Mouse (Mus musculus) spleen, adult 2 months (tissue): ENCODE data around the gene Dyrk1a. TPM values are rescaled to one million over a fixed set of nuclear protein-coding genes. Genes with fewer than 3 reads are reported as not detected.

Source experiments
- DNase-seq, 2 experiments: peaks; one replicate each; pipeline versions ENCODE4 v3.0.0 to v3.0.0-alpha.2; 2012 to 2021; ENCODE audit warnings: low spot score in 2 of 2, low read depth in 1 of 2
- H3K27ac ChIP-seq: fragments of 200-500 bp; 2 replicates; pipeline ENCODE4 v1.5.1; 2012; ENCODE audit warnings: low read length, inconsistent platforms; ENCODE audit not compliant: insufficient read depth
- H3K27me3 ChIP-seq: fragments of 200-500 bp; 2 replicates; pipeline ENCODE4 v1.6.1; 2012; ENCODE audit warnings: mild to moderate bottlenecking, moderate library complexity, low read length, inconsistent platforms; ENCODE audit not compliant: control insufficient read depth, insufficient read depth
- H3K36me3 ChIP-seq: fragments of 200-500 bp; 2 replicates; pipeline ENCODE4 v1.6.1; 2012; ENCODE audit warnings: mild to moderate bottlenecking, low read length, inconsistent platforms; ENCODE audit not compliant: control insufficient read depth, insufficient read depth
- H3K4me1 ChIP-seq: fragments of 200-500 bp; 2 replicates; pipeline ENCODE4 v1.6.1; 2011; ENCODE audit warnings: inconsistent platforms; ENCODE audit not compliant: control insufficient read depth, insufficient read depth, insufficient read length
- H3K4me3 ChIP-seq: fragments of 200-500 bp; 2 replicates; pipeline ENCODE4 v1.5.1; 2011; ENCODE audit warnings: mild to moderate bottlenecking, inconsistent platforms; ENCODE audit not compliant: insufficient read depth, insufficient read length; ENCODE audit errors: extremely low read depth
- CTCF ChIP-seq: fragments of 200-500 bp; IDR thresholded peaks from 2 replicates; pipeline ENCODE4 v1.5.1; 2011; ENCODE audit warnings: mild to moderate bottlenecking, inconsistent platforms; ENCODE audit not compliant: insufficient read depth, insufficient read length, insufficient replicate concordance; ENCODE audit errors: extremely low read depth
- POLR2A ChIP-seq: fragments of 200-500 bp; IDR thresholded peaks from 2 replicates; pipeline ENCODE4 v1.6.1; 2011; ENCODE audit warnings: low read depth, low read length, inconsistent platforms
- WGBS: fragments of 180-500 bp; shearing (Covaris S2); methylation state at CpG from one replicate; pipeline ENCODE4 v1.1.7; 2018; 5-methylcytosine and 5-hydroxymethylcytosine counted together
- polyA plus RNA-seq: library from polyadenylated mRNA; depleted of rRNA; stranded (reverse); fragments of >200 nt; gene quantifications from 2 replicates; pipeline ENCODE4 v1.2.3, GENCODE M21; 2012

The Dyrk1a gene
- polyA plus RNA-seq, 1 experiment, result 24.7 TPM

GRCm38 (mm10) chr16:94649861-94650260, 80.1 kb downstream of the Dyrk1a start:
- Histone ChIP-seq H3K4me1 (peaks cover 23% of the 10 kb centered on the region), H3K27me3 (no peaks in the 10 kb centered on the region), H3K4me3 (no peak overlapping the region), H3K36me3 (no peaks in the 10 kb centered on the region), H3K27ac (no peak overlapping the region)
- DNase-seq, result no peak
- no peak for TF ChIP-seq POLR2A
- TF ChIP-seq CTCF, result no peak
- WGBS, result 90% methylated on average over 3 of the region's 3 CpGs

GRCm38 (mm10) chr16:94652091-94652713, 82.4 kb downstream of the Dyrk1a start:
- H3K27me3 ChIP-seq, result no peaks in the 10 kb centered on the region
- peaks cover 12% of the 10 kb centered on the region for H3K4me1 ChIP-seq
- DNase-seq, result no peak
- 57% methylated on average over 4 of the region's 4 CpGs for WGBS
- H3K4me3 ChIP-seq, result no peak overlapping the region
- no peak overlapping the region for H3K27ac ChIP-seq
- no peaks in the 10 kb centered on the region for H3K36me3 ChIP-seq
- TF ChIP-seq POLR2A, result no peak
- no peak for TF ChIP-seq CTCF

GRCm38 (mm10) chr16:94655083-94655482, 85.3 kb downstream of the Dyrk1a start:
- H3K27ac ChIP-seq, result no peak overlapping the region
- H3K4me3 ChIP-seq, result no peak overlapping the region
- no peaks in the 10 kb centered on the region for H3K27me3 ChIP-seq
- H3K4me1 ChIP-seq, result 0 out of 2 replicates have a peak, but pooled peaks cover 2% of the 10 kb centered on the region
- TF ChIP-seq CTCF (no peak), POLR2A (no peak)
- 96% methylated on average over 6 of the region's 6 CpGs for WGBS
- H3K36me3 ChIP-seq, result no peaks in the 10 kb centered on the region
- no peak for DNase-seq

- Histone ChIP-seq H3K4me1 (0 out of 2 replicates have a peak, but pooled peaks cover 2% of the 10 kb centered on the region), H3K27ac (no peak overlapping the region), H3K36me3 (peaks cover 4% of the 10 kb centered on the region; the same call in 1 of the 2 replicates), H3K27me3 (no peaks in the 10 kb centered on the region), H3K4me3 (no peak overlapping the region)
- 84% methylated on average over 7 of the region's 7 CpGs for WGBS
- TF ChIP-seq CTCF (no peak), POLR2A (no peak)
- DNase-seq, result no peak
These were observed 87.1 kb downstream of the Dyrk1a start for GRCm38 (mm10) chr16:94656891-94657290.

- 95% methylated on average over 7 of the region's 7 CpGs for WGBS
- no peaks in the 10 kb centered on the region for H3K27me3 ChIP-seq
- no peak for DNase-seq
- H3K36me3 ChIP-seq, result peaks cover 4% of the 10 kb centered on the region; the same call in 1 of the 2 replicates
- no peaks in the 10 kb centered on the region for H3K4me1 ChIP-seq
- no peak overlapping the region for H3K27ac ChIP-seq
- no peak overlapping the region for H3K4me3 ChIP-seq
- no peak for TF ChIP-seq CTCF
These were observed 89.6 kb downstream of the Dyrk1a start for GRCm38 (mm10) chr16:94659394-94659793.

- WGBS, result 75% methylated on average over 8 of the region's 8 CpGs
- Histone ChIP-seq H3K36me3 (peaks cover 6% of the 10 kb centered on the region; the same call in 1 of the 2 replicates), H3K27ac (no peak overlapping the region), H3K4me3 (no peak overlapping the region), H3K4me1 (no peaks in the 10 kb centered on the region), H3K27me3 (no peaks in the 10 kb centered on the region)
- DNase-seq, result no peak
- TF ChIP-seq CTCF (no peak), POLR2A (no peak)
These were observed 90.4 kb downstream of the Dyrk1a start for GRCm38 (mm10) chr16:94660221-94660620.

GRCm38 (mm10) chr16:94667557-94667956, 97.7 kb downstream of the Dyrk1a start:
- H3K27me3 ChIP-seq, result no peaks in the 10 kb centered on the region
- no peak overlapping the region for H3K4me3 ChIP-seq
- DNase-seq, result no peak
- H3K36me3 ChIP-seq, result peaks cover 32% of the 10 kb centered on the region
- TF ChIP-seq CTCF (no peak), POLR2A (no peak)
- H3K27ac ChIP-seq, result no peak overlapping the region
- WGBS, result 92% methylated on average over 4 of the region's 4 CpGs
- no peaks in the 10 kb centered on the region for H3K4me1 ChIP-seq
